In genomic region chr15:96551569-96552380, GRCm38 (mm10) we compare ENCODE assay signal across 8 mouse cellular contexts.
DNase-seq lines count a peak whose midpoint lies in the region; ATAC-seq lines count a peak whose summit lies in the region.

No protein-coding gene starts in this region.

- WGBS in midbrain, embryonic 10.5 days = 65% methylated on average over 9 of the region's 9 CpGs
- 63% methylated on average over 9 of the region's 9 CpGs for WGBS in midbrain, embryonic 15.5 days
- 63% methylated on average over 9 of the region's 9 CpGs for WGBS in forebrain, embryonic 14.5 days
- WGBS in hindbrain, embryonic 13.5 days = 69% methylated on average over 9 of the region's 9 CpGs

- no peaks in the 10 kb centered on the region for H3K9me3 ChIP-seq in midbrain, embryonic 10.5 days (replicated peaks)
- no peaks in the 10 kb centered on the region for H3K9me3 ChIP-seq in midbrain, embryonic 15.5 days
- H3K9me3 ChIP-seq in forebrain, embryonic 14.5 days (replicated peaks; ENCODE audit: control insufficient read depth, low read length) = no peaks in the 10 kb centered on the region
- no peaks in the 10 kb centered on the region for H3K9me3 ChIP-seq in hindbrain, embryonic 13.5 days

- H3K27ac ChIP-seq in midbrain, embryonic 10.5 days (replicated peaks) = no peak overlapping the region
- H3K27ac ChIP-seq in midbrain, embryonic 15.5 days = no peak overlapping the region
- no peak overlapping the region for H3K27ac ChIP-seq in forebrain, embryonic 14.5 days (ENCODE audit: low read depth, low read length)
- no peak overlapping the region for H3K27ac ChIP-seq in hindbrain, embryonic 13.5 days

- no peak for ATAC-seq in midbrain, embryonic 15.5 days (replicated peaks)
- peak; percentile 60 for ATAC-seq in forebrain, embryonic 14.5 days
- peak; percentile 28 for ATAC-seq in hindbrain, embryonic 13.5 days (ENCODE audit: low FRiP score)

- H3K4me2 ChIP-seq in midbrain, embryonic 15.5 days = no peak overlapping the region
- H3K4me2 ChIP-seq in forebrain, embryonic 14.5 days (ENCODE audit: low read length) = no peak overlapping the region
- no peak overlapping the region for H3K4me2 ChIP-seq in hindbrain, embryonic 13.5 days

- H3K9ac ChIP-seq in midbrain, embryonic 15.5 days = no peak overlapping the region
- H3K9ac ChIP-seq in forebrain, embryonic 14.5 days (ENCODE audit: low read length) = no peak overlapping the region
- no peak overlapping the region for H3K9ac ChIP-seq in hindbrain, embryonic 13.5 days

- peaks cover 16% of the 10 kb centered on the region for H3K4me1 ChIP-seq in midbrain, embryonic 10.5 days
- H3K4me1 ChIP-seq in midbrain, embryonic 15.5 days = peaks cover 10% of the 10 kb centered on the region; the same call in 1 of the 2 replicates
- no peaks in the 10 kb centered on the region for H3K4me1 ChIP-seq in forebrain, embryonic 14.5 days (ENCODE audit: control insufficient read depth, insufficient read depth, low read length)
- 0 out of 2 replicates have a peak, but pooled peaks cover 6% of the 10 kb centered on the region for H3K4me1 ChIP-seq in hindbrain, embryonic 13.5 days (replicated peaks)

- H3K36me3 ChIP-seq in midbrain, embryonic 10.5 days = no peaks in the 10 kb centered on the region
- no peaks in the 10 kb centered on the region for H3K36me3 ChIP-seq in midbrain, embryonic 15.5 days (replicated peaks)
- no peaks in the 10 kb centered on the region for H3K36me3 ChIP-seq in forebrain, embryonic 14.5 days (ENCODE audit: control insufficient read depth, insufficient read depth, low read length)
- H3K36me3 ChIP-seq in hindbrain, embryonic 13.5 days = no peaks in the 10 kb centered on the region

- peak; percentile 43 for DNase-seq in midbrain, embryonic 10.5 days (ENCODE audit: low spot score)
- DNase-seq in cerebellum, adult 11 months = peak; percentile 47
- DNase-seq in forebrain, embryonic 14.5 days (ENCODE audit: low spot score) = peak; percentile 89
- DNase-seq in layer of hippocampus, adult 9-11 months = peak; percentile 74
- peak; percentile 84 for DNase-seq in lung, postnatal 10 days
- peak; percentile 19 for DNase-seq in spleen, adult 12 weeks (ENCODE audit: low spot score)

- H3K4me3 ChIP-seq in midbrain, embryonic 10.5 days = no peak overlapping the region
- no peak overlapping the region for H3K4me3 ChIP-seq in midbrain, embryonic 15.5 days
- no peak overlapping the region for H3K4me3 ChIP-seq in forebrain, embryonic 14.5 days (ENCODE audit: low read depth, low read length)
- no peak overlapping the region for H3K4me3 ChIP-seq in hindbrain, embryonic 13.5 days

- H3K27me3 ChIP-seq in midbrain, embryonic 10.5 days (ENCODE audit: low read depth, poor library complexity, severe bottlenecking) = no peaks in the 10 kb centered on the region
- H3K27me3 ChIP-seq in midbrain, embryonic 15.5 days (replicated peaks) = no peaks in the 10 kb centered on the region
- H3K27me3 ChIP-seq in forebrain, embryonic 14.5 days (replicated peaks; ENCODE audit: control insufficient read depth, insufficient read depth, low read length) = no peaks in the 10 kb centered on the region
- H3K27me3 ChIP-seq in hindbrain, embryonic 13.5 days = no peaks in the 10 kb centered on the region

Comparison
In these comparisons a context has a peak if more than half of its experiments do, and no peak if none do; other contexts are left out.
1. DNase-seq: peak in every context shown above with its lines; median percentile 89 in forebrain, embryonic 14.5 days; 84 in lung, postnatal 10 days; 74 in layer of hippocampus, adult 9-11 months; 47 in cerebellum, adult 11 months; 43 in midbrain, embryonic 10.5 days; 19 in spleen, adult 12 weeks.